Mouse (Mus musculus): ENCODE measurements at regions not wholly inside any gene's neighbourhood (a gene's known extent, or its start where the extent isn't known, plus 50 kb on each side); places are given as distances from the start of the nearest gene placed in this dataset.

- TF ChIP-seq POLR2A (IDR thresholded peaks at IDR 0.05; ENCODE audit: borderline replicate concordance, control insufficient read depth, low read depth, low read length) (no peak), CTCF (IDR thresholded peaks at IDR 0.05; ENCODE audit: control insufficient read depth, insufficient read depth, low read length) (no peak)
Observed at GRCm38 (mm10) chr9:120245444-120245843, 55.9 kb upstream of the Myrip start.
